Mouse (Mus musculus): ENCODE results near the gene Als2cl.

GRCm38 (mm10) chr9:110855903-110856302, 23.8 kb upstream of the Als2cl start:
- no peak for TF ChIP-seq FLI1 (IDR thresholded peaks at IDR 0.05; ENCODE audit: low read length)
- no peak for TF ChIP-seq GATA1 (IDR thresholded peaks at IDR 0.05; ENCODE audit: borderline replicate concordance, low read length)

Data from megakaryocyte, embryonic 14.5 days (primary cell).